Mouse (Mus musculus) adrenal gland (tissue): ENCODE data around the gene Rapgef4.

Experiments used
- intact Hi-C: fragments of 180-260 bp; cut with DNase I; formaldehyde crosslinking; loops from one replicate; pipeline ENCODE4 v1.15.1; 2025

Gene Rapgef4

DNA sequence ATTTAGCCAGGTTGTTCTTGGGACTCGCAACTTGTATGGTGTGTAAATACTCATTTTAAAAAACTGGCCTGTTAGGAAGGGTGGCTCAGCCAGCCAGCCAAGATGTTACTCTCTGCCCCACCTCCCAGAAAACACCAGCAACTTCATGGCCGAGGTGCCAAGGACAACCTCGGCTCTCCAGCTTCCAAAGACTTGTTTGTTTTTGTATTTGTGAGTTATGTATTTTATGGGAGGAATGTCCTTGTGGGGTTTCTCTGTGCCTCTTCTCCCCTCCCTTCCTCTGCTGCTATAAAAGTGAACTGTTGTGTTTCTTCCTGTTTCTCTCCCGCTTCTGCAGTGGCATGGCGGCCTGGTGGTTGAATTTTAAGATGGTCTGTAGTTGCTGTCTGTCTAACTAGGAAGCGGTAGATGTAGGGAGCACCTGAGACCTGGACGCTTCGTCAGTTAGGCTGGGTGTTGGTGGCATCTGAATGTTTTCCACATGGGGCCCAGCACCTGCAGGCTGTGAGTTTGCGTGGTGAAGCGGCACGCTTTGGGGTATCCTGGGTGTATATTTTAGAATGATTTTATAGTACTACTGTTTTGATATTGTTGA lies 164.3 kb downstream of the Rapgef4 start:
- intact Hi-C loops = no loop called here

DNA sequence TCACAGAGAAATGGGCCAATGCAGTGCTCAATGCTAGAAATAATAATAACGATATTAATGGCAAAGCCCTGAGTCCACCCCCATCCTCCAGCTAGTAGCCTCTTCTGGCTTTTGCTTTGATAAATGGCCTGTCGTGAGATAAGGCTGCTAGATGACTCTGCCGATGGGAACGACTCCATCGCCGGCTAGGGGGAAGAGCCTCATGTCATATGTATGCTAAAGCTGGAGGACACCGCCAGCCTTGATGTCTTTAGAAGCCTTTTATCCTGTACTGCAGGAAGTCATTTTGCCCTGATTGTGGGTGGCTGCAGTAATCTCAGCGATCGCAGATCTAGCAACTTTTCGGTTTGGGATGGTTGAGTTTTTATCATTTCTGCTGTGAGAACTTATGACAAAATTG lies 165.0 kb downstream of the Rapgef4 start:
- intact Hi-C loops = no loop called here

DNA sequence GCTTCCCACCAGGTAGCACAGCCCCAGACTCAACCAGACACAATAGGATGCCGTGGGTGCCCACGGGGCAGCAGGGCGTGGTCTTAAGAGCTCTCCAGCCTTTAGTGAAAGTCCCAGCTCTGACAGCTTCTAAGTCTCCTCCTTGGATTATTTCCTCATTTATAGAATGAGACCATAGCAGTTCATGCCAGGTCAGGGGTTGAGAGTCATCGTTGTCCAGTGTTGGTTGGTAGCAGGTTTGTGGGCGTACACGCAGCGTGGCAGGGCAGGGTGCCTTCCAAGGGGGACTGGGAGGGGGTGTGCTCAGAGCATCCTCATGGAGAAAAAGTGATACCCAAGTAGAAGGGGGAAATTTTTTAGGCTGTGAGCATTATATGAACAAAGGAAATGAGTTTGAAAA lies 166.2 kb downstream of the Rapgef4 start:
- intact Hi-C loops = no loop called here

DNA sequence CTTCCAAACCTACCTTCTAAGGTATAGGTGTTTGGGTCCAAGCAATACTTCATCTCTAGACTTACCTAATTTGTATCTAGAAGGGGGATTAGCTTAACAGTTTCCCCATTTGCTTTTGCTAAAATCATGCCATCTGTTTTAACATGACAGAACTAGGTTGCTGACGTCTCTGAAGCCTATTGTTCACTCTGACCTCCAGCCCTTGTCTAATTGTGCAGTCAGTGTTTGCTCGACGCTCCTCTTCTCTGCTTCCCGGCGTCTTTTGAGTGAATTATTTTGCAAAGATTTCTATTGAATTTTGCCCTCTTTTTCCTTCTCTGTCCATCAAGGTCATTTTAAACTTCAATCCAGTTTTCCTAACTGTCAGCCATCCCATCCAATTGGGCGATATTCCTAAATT lies 166.7 kb downstream of the Rapgef4 start:
- intact Hi-C loops = loop anchor here (2.0 kb wide), 2 partner anchors 51 to 109 kb away; no protein-coding TSS in a partner anchor

DNA sequence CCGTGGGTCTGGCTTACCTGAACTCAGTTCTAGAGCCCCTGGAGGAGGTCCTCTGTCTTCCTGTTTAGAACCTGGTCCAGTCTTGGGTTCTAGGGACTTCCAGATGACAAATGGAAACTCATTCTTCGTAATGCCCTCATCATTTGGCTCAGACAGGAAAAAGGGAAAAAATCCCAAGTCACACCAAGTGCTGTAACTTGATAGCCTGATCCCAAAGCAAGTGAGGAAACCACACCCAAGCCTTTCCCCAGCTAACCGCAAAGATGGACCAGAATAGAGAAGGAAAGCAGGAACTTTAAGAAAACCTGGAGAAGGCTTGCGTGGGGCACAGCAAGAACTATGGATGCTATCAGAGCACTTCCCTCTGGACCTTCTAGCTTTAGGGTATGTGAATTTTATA lies 167.6 kb downstream of the Rapgef4 start:
- intact Hi-C loops = loop anchor here (2.0 kb wide), 2 partner anchors 52 to 110 kb away; no protein-coding TSS in a partner anchor

DNA sequence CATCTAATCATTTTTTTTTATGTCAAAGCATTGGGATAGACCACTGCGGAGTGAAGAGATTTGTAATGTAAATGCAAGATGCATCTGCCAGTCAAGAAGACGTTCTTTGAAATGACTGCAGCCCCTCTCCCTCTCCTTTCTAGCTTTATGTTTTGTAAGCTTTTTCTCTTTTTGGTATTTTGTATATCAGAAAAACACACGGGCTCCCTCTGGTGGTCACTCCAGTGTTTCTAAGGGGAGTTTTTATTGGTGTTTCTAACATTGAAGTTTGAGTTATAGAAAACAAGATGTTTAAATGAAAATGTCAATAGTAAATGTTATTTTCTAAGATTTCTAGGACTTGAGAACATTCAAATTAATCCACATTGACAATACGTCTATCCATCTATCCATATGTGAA lies 168.0 kb downstream of the Rapgef4 start:
- intact Hi-C loops = loop anchor here (2.0 kb wide), 2 partner anchors 52 to 110 kb away; no protein-coding TSS in a partner anchor

DNA sequence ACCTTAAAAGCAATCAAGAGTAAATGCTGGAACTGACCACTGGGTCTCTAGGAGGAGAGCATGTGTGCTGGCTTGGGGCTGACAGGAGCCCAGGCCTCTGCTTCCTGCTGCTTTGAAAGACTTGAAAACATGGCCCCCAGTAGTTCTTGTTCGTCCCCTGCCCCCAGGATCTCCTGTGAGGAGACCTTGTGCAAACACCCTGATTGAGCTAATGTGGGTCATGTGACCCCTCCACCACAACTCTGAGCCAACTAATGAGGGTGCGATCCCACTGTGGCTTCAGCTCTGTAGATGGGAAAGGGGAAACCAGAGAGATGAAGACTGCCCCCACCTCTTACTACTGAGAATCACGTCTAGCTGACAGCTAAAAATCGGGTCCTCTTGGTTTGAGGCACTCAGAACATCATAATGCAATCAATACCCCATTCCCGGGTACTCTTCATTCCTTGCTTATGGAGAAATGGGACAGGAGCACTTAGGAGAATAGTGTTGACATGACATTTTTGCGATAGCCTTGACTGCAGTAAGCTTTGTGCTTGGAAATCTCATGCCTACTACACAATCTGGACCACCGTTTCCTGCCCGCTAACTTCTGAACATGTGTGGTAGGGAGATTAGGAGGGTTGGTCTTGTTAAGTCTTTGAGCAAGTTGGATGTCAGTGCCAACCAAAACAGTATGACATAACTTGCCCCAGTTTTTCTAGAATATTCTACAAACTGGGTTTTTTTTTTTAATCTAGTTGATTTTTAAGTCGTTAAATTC lies 170.9 kb downstream of the Rapgef4 start:
- intact Hi-C loops = no loop called here

DNA sequence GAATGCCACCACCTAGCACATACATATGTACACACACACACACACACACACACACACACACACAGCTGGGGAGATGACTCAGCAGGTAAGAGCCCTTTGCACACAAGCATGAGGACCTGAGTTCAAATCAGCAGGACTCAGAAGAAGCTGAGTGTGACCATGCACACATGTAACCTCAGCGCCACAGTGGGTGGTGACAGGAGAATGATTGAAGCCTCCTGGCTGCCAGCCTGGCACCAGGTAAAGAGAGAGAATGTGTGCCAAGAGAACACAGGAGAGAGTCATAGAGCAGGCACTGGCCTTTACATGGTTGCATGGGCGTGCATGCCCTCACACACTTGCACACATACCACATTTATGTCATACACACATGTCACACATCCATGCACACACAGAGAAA lies 171.7 kb downstream of the Rapgef4 start:
- intact Hi-C loops = no loop called here

DNA sequence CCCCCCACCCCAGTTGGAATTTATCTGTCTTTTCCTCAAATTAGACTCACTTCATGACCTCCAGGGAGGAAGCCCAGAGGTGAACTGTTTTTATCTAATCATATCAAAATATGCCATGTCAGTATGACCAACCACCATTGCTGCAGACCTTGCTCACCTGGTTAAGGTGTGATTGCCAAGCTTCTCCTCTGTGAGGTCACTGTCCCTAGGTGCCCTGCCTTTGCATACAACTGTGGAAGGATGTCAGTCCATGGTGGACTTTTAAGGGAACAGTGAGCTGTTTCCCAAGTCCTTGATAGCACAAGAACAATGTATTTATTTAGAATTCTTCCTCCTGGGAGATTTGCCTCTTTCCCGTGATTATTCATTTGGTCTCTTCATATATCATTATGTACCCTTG lies 172.8 kb downstream of the Rapgef4 start:
- intact Hi-C loops = no loop called here

DNA sequence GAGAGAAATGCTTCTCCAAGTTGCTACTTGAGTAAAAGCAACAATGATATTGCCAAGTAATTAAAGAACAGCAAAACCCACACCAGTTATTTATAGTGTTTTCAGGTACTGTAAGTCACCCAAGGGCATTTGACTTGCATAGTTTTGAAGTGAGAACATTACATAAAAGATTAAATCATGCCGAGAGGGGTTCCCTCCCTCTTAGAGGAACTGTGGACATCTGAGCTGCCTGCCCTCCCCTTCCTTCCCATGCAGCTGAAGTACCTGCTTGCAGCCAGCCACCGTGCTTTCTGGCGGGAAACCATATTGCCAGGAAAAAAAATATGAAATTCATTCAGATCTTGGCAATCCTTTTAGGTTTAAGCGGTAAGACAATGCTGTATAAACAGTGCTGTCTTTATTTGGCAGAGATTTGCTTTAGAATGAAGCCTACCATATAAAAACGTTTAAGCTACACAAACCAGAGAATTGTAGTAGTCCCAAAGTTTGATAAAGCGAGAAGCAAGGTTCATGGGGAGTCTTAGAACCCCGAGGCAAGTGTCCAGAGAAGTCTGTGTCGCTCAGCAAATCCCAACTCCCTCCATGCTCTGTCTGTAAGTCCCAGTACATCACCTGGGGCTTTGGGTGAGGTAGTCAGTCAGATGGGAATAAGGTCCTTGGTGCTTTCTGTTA lies 174.2 kb downstream of the Rapgef4 start:
- intact Hi-C loops = no loop called here

DNA sequence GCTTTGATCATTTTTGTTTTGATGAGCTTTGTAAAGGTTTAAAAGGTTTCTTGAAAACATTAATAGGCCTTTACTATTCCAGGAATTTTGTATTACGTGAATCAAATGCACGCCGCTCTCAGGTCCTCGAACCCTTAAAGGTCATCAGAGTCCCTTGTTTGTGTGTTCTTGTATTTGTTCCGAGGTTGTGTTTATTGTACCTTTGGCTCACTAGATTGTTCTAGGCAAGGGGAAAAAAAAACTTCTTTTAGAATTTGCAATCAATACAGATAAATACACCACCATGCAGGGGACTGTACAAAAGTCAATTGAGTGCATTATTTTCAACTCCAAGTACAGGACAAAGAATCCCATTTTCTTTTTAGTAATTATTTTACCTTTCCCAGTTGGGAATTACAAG lies 175.4 kb downstream of the Rapgef4 start:
- intact Hi-C loops = no loop called here

DNA sequence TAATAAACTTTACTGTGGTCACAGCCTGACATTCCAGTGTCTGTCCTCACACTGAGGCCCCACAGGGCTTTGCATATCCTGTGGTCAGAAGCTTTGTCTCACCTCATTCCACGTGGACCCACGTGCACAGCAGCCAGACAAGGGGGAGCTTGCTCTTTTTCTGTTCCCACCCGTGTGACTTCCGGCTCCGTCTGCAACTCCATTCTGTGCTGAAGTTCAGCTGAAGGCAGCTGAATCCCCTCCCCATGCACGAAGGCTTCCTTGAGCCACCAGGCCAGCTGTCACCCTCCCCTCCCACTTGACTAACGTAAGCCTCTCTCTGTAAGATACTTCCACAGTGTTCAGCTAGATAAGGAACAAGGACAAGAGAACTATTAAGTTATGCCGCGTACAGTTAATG lies 176.5 kb downstream of the Rapgef4 start:
- intact Hi-C loops = no loop called here

DNA sequence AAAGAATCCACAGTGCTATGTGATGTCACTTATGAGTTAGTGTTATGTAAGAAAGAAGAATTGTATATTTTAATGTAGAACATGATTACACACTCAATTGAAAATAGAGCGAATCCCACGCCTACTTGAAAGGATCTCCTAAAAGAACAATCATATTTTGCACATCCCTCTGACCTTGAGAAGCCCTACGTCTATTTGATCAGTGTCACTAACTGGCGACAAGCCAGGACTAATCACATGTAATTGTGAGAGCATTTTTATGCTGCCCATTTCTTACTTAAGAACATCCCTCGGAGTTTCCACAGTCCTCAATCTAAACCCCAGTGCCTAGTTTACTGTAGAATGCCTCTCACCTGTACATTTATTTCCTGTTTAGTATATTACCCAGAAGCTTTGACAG lies 177.0 kb downstream of the Rapgef4 start:
- intact Hi-C loops = no loop called here

DNA sequence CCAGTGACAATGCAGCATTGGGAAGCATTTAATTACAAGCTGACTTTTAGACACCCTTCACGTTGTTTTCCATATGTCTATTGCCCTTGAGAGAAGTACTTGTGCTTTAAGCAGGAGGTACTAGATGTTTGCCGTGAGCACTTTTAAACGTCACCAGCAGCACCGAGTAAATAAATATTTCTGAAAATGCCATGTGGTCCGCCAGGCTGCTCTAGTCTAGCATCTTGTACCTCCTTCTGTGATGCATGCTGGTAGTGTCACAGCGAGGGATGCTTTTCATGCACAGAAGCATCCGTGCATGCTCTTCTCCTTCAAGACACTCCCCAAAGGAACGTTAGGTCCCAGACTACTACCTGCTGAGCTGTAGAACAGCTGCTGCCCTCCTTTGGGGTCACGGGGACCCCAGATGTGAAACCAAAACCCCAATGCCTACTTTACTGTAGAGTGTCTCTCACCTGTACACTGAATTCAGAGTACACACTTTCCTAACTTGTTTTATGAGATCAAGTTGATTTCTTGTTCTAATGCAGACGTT lies 177.7 kb downstream of the Rapgef4 start:
- intact Hi-C loops = no loop called here

DNA sequence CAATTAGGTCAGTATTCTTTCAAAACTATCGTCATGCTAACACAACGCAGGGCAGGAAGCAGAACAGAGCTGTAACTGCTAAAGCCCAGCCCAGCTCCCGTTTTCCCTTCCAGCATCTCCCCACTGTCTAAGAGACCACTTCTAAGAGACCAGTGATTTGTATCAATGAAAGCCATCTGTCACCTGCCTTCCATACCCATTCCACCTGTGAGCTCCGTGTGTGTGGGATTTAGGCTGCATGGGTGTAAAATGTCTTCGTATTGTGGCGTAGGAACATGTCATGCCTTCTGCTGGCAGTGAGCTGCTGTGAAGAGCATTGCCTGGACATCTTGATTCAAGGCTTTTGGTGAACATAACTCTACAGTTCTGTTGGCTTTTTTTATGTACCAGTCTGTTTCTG lies 178.2 kb downstream of the Rapgef4 start:
- intact Hi-C loops = no loop called here

DNA sequence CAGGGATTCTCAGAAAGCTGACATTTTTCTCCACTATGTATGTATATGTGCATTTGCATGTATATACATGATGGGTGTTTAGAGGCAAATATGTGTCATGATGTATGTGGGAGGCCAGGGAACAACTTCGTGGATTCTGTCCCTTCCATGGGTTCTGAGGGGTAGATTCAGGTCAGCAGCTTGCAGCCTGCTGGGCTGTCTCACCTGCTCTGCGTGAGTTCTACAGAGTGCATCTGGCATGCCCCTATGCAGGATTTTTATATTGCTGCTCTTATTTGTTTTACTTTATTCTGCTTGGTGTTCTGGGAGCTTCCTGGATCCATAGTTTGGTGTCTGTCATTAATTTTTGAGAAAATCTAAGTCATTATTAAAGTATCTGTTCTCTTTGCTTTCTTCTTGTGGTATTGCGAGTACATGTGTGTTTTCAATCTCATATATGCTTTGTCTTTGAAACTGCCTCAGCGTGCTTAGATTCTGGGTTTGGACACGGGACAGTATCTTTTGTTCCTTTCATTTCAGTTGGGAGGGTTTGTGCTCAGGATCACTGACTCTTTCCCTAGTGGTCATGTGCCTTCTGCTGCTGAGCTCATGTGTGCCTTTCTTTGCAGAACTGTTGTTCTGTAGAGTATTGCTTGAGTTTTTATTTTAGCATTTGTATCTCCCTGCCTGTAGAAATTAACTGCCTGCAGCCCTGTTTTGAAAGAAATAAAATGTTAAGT lies 184.3 kb downstream of the Rapgef4 start:
- intact Hi-C loops = no loop called here

DNA sequence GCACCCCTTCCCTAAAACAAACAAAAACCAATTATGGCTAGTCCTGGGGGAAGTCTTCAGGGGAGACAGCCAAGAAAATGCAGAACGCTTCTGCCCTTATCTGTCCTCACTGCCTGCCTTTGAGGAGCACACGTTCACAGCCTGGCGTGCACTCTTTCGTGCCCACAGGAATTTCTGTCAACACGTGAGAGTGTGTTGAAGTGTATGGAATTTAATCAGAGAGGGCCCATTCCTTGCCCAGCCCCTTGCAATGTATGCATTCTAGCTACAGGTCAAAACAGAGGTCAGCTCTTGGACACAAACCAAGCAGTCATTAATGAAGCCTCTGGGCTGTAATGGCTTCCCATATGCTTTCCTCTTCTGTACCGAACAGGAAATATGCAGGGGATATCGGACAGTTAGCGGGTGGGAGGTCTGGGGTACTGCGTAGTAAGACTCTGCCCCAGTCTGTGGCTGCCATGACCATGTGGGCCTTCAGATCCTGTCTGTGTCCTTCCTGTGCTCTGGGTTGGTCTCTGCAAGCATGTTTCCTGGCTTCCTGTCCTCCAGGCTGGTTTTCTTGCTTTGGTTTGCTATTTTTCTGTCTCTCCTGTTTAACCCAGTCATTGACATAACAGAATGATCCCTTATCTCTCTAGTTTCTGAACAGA lies 188.5 kb downstream of the Rapgef4 start:
- intact Hi-C loops = no loop called here

DNA sequence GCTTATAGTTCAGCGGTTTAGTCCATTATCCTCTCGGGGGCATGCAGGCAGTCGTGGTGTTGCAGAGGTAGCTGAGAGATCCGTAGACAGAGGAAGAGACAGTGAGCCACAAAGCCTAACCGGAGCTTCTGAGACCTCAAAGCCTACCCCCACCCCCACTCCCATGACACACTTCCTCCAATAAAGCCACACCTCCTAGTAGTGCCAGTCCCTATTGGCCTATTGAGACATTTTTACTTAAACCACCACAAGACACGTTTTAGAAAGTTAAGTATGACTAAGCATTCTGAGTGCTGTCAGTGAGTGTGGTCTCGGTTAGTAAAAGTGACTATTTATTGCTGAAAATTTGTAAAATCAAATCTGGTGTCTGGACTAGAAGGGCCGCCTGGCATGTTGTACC lies 189.5 kb downstream of the Rapgef4 start:
- intact Hi-C loops = no loop called here

DNA sequence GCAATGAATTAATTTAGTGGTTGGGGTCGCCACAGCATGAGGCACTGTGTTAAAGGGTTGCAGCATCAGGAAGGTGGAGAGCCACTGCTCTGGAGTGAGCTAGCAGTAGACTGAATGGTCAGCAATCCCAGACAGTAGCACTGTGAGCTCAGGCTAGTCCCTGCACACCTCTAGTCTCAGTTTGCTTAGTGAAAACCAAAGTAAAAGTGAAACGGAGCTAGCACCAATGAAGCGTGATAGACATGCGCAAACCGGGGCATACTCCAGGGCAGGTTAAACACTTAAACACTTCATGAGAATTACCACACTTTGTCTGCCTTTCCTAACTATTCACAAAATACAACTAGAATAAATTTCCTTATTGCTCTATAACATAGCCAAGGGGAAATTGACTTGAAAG lies 190.2 kb downstream of the Rapgef4 start:
- intact Hi-C loops = no loop called here

DNA sequence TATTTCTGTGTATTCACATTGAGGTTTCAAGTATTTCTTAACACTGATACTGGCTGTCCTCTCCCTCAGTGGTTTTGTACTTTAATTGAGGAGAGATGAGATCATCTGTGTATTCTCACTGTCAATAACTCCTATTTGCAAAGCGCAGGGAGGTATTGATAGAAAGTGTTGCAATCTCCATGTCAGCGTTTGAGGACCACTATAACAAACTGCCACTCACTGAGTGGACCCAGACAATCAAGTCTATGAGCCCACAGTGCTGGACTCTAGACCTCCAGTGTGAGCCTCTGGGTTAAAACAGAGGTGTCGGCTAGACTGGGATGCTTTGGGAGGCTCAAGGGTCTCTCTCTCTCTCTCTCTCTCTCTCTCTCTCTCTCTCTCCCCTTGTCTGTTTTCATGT lies 192.0 kb downstream of the Rapgef4 start:
- intact Hi-C loops = no loop called here

DNA sequence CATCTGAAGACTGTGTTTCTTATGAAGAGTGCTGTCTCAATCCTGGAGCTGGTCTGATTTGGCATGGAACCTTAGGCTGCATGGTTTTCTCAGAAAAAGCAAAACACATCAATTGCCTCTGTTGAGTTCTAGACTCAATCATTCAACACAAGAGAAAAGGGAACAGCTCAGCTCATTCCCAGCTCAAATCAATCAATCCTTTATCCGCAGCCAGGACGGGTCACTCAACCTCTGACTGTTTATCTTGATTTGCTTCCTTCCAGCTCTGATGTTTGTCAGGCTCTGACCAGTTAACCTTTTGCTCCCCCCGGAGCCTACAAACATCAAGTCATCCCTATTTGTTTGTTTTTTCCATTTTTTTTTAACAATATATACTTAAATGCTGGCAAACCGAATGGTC lies 192.8 kb downstream of the Rapgef4 start:
- intact Hi-C loops = no loop called here
